Mouse (Mus musculus): ENCODE data around the gene Rps16. TPM values are rescaled to one million over a fixed set of nuclear protein-coding genes. Genes with fewer than 3 reads are reported as not detected.
A peak's percentile ranks its signal among the peaks of the same experiment; 100 is the strongest.

Rps16 gene
- total RNA-seq, 2 experiments from 2014 or later: 517 to 602 TPM

DNA sequence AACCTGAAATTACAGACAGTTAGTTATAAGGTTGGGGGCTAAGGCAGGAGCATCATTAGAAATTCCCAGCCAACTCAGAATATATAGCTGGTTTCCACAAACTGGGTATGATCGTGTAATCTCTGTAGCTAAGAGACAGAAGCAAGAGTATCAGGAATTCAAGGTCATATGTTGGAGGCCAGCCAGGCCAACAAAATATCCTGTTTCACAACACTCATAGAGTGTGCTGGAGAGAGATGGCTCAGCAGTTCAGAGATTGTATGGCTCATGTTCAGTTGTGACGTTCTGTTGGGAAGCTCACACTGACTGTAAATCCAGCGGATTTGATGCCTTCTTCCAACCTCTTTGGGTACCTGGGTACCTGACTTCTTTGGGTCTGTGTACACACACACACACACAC, 2.7 kb upstream of the Rps16 start:
- no peak for DNase-seq

DNA sequence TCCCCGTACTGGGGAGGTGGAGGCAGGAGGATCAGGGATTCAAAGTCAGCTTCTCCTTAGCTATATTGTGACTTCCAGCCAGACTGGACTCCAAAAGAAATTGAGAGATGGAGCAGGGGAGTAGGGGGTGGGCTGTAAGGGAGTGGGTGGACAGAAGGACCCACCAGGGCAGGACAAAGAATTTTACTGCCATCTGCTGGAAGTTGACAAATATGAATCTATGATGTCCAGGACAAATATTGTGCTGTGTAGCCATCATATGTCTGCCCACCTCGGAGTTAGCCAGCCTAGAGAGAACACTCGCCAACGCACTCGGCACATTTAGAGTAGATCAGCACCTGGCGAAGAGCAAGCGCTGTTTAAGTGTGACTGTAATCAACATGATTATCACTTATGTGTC, 1.9 kb upstream of the Rps16 start:
- DNase-seq: no peak

DNA sequence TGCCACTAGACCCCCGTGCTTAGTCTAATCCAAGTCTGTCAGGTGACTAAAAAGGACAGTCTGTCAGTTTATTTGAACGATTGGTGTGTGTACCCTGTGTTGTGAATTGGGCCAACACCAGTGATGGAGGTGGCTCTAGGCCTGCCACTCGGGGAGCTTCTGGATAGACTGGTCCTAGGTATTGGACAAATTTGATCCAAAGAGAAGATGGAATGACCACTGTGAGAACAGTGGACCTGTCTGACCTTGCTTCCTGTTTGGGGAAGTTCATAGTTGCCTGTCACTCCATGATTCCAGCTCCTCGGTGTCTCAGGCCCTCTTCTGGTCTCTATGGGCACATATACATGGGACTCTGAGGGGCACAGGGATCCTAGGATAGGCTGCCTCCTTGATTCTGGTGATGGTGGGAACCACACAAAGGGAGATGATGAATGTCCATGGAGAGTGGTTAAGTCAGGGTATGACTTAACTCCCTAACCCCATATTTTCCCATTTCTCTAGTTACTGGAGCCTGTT, 1.3 kb downstream of the Rps16 start:
- no peak for DNase-seq

DNA sequence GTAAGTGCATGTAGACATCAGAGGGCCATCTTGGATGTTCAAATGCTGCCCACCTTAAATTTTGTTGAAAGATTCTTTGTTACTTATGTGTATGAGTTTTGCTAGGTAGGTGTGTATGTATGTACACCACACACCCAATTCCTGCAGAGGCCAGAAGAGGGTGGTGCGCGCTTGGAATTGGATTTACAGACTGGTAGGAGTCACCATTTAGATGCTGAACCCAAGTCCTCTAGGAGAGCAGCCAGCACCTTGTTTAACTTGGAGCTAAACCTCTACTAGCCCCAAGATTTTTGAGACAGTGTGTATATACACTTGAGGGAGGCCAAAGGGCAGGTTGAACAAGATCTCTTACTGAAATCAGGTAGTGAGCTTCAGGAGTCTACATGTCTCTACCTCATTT, 2.8 kb downstream of the Rps16 start:
- no peak for DNase-seq

DNA sequence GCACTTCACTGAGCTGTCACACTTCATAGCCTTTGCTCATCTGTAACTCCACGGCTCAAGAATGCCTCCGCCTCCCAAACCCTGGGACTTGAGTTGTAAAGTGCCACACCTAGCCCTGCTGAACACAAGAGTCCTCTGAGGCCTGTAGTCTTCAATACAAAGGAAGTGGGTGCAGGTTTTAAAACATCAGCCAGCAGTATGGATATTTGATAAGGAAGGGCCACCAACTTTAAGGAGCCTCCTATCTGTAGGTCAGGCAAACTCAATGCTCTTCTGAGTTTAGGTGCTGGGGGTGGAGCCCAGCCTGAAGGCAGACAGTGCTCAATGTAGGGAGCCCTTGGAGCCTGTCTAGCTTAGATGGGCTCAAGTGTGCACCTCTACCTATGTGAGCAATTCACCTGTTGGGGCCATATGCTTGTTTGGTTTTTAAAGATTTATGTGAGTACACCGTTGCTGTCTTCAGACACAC, 3.7 kb downstream of the Rps16 start:
- no peak for DNase-seq

DNA sequence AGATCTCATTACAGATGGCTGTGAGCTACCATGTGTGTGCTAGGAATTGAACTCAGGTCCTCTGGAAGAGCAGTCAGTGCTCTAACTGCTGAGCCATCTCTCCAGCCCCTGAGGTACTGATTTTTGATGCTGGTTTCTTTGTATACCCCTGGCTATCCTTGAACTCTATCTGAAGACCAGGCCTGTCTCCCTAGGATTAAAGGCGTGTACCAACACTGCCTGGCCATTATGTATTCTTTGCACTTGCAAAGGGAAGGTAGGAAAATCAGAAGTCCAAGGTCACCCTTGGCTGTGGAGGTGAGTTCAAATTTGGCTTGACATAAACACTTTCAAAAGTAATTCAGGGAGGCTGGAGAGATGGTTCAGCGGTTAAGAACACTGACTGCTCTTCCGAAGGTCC, 4.1 kb downstream of the Rps16 start:
- DNase-seq: no peak

DNA sequence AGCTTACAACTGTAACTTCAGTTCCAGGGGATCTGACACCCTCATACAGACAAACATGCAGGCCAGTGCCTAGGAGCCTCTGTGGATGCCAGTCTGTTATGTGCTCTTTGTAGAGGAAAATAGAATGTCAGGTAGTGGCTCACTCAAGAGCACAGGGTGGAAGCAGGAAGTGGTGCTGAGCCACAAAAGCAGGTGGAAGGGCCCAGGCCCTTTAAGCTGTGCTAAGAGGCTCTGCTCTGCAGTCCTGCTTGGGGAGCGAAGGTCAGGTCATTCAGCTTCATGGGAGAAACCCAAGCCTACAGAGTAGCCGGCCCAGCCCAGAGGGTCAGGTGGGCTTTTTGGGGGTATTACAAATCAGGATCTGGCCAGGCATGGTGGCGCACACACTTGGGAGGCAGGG, 4.8 kb downstream of the Rps16 start:
- DNase-seq: no peak

DNA sequence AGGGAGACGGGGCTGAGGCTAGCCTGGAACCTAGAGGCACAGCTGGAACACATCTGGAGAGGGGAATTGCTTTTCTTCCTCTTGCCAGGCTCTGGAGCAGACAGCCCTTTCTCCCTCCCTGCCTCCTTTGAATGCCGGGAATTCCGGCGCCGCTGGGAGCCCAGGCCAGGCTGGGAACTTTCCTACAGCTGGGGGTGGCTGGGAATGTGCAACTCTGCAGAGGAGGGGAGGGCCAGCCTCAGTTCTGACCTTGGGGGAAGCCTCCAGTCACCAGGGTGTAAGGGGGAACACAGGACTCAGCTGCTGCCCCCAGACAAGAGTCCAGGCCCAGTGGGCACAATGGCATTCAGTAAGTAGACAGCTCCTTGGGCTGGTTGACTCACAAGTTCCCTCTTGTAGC, 6.5 kb downstream of the Rps16 start:
- peak; percentile 66 to 83 for DNase-seq

DNA sequence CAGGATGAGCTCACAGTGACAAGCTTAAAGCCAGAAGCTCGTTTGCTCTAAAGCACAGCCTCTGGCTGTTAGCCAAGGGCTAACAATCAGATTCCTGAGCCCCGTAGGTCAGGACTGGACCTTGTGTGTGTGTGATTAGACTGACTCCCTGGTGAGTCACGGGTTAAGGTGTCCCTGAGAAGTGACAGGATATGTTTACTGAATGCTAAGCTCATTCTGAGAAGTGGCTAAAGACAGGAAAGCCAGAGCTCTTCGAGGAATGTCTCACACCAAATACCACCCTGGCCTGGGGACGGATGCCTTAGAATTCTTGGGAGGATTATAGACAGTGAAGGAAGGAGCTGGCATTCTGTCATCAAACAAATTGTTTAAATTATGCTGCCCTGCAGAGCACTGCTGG, 7.5 kb downstream of the Rps16 start:
- DNase-seq: no peak

DNA sequence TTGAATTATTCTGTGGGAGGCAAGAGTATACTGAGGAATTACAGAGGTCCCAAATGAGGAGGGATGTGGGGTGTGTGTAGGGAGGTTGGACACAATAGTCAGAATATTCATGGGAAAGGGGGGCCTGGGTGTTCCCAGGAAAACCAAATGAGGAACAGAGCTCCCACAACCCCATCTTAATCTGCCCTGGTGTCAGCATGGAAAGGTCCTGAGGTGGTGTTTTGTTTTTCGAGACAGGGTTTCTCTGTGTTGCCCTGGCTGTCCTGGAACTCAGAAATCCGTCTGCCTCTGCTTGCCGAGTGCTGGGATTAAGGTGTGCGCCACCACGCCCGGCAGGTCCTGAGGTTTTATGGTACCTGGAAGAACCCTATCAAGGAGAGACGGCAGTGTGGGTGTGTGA, 8.0 kb downstream of the Rps16 start:
- no peak for DNase-seq

DNA sequence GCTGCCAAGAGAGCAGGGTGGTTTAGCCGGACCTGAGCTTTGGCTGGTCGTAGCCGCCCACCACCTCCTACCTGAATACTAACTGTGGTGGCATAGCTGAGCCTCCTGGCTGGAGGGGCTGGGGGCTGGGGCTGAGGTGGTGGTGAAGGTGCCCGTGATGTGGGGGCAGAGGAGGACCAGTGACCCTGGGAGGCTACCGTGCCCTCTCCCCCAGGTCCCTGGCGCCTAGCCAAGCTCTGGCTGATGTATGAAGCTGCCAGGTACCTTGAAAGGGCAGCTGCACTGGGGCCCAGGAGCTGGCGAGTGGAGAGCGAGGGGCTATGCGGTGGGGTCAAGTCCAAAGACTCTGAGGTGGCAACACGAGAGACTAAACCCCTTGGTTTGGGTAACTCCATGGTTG, 9.4 kb downstream of the Rps16 start:
- no peak for DNase-seq

DNA sequence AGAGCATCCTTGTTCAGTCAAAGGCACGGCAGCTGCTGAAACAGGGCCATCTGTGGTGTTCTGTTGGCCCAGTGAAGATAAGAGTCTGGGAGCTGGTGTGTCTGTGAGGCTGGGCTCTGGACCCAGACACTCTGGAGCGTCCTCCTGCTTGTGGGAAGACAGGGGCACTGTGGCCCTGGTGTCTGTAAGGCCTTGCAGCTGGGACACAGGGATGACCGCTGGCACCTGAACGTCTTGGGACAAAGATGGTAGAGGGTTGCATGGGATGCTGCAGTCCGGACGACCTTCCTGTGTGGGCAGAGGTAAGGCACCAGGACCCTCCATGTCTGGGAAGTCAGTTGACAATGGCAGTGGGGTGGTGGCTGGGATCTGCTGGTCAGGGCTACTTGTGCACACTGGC, 9.8 kb downstream of the Rps16 start:
- DNase-seq: no peak

DNA sequence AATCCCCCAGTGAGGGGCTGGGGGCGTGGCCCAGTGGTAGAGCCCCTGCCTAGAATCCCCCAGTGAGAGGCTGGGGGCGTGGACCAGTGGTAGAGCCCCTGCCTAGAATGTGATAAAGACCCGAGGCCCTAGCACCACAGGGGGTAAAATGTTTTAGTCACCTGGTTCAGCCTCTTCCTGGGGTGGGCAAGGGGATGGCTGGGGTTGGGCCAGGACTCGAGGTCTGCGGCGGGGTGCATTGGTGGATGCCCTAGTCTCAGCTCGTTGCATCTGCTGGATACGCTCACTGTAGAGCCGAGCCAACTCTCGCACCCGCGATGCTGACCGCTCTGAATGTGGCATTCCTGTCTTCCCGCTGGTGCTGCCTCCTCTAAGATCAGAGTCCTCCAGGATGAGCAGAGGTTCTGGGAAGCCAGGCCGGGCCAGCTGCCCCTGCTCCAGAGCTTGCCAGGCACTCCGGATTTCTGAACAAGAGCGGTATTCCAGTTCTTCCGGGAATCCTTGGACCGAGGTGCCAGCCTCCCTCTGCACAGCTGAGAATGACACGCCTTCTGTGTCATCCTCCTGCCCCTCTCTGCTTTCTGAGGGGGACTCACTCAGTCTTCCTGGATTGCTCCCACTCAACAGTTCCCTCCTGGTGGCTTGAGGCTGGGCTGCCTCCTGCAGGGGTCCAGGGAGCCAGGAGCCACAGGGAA, 11.3 kb downstream of the Rps16 start:
- no peak for DNase-seq

DNA sequence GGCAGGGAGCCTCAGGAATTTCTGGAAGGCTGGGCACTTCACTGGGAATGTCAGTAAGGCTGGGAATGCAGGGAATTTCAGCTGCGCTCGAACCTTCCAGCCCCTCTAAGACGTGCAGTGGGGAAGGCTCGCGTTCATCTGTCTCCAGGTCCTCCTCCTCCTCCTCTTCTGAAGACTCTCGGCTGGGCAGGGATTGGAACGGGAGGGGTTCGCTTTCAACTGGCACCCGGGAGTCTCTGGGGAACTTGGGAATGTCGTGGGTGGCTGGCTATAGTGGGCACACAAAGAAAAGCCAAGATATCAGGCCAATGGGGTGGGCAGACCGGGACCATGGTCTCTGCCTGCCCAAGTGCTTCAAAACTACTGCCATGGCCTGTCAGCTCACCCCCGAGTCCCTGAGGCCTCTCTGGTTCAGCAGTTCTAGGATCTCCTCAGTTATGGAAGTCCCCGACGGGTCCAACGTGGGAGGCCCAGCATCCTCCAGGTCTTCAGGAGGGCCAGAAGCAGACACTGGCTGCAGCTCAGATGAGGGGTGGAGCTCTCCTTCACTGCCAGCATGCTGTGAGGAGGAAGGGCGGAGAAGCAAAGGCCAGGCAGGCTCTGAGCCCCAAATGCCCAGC, 12.1 kb downstream of the Rps16 start:
- no peak for DNase-seq

DNA sequence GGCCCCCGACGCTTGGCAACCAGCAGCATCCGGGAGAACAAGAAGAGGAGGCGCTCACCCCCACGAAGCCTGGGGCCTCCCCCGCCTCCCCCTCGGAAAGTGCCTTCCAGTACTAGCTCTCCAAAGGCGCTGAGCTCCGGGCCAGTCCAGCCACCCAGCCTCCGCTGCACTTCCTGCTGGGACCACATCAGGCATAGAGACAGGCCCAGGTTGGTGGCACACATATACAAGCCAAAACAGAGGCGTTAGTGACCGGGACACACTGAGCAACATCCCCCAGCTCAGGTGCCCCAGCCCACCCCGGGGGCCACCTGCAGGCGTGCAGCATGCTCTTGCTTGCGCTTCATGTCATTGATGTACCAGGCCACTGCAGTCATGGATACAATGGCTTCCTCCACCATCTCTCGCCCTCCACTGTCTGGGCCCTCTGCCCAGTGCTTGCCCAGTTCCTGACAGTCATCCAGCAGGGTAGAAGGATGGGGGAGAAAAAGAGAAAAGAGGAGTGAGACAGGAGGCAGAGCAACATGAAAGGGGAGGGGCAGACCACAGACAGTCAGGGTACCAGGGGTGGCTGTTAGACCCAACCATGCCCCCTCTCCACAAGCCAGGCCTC, 17.3 kb downstream of the Rps16 start:
- DNase-seq: no peak

DNA sequence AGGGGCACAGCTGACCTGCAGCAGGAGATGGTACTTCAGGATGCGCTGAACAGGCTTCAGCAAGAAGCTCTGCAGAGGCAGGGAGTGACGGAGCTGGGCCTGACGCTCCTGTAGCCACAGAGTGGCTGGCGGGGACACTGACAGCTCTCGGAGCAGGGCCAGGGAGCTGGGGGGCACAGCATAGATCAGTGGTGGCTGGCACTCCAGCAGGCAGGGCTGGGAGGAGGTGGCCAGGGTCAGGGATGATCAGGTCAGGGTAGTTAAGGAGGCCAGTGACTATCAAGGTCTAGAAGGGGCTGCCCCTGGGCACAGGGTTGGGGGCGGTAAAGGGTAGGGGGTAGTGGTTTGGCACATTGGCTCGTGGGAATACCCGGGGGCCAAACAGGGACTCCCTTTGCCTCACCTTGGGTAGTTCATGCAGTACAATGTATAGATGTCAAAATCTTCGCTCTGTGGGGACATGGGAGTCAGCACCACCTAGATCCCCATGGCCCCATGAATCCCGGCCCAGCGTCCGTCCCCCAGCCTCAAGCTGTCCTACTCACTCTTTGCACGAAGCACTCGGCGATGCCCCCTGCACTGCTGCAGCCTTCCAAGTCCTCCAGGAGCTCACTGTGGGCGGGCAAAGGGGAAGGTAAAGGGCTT, 17.9 kb downstream of the Rps16 start:
- no peak for DNase-seq

DNA sequence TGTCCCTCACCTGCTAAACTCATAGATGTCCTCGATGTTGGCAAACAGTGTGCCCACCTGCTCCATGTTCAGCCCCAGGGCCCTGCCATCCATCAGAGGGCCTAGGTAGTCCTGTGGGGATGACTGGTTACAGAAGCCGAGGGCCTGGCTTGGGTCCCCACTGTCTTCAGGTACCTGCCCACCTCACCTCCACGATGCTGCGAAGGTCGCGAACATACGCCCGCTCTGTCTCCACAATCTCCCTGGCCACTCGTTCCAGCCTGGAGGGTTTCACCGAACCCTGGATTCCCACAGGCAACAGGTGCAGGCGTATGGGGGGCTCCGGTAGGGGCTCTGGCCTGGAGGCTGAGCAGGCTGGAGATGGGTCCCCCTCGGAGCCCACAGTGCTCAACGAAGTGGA, 19.6 kb downstream of the Rps16 start:
- DNase-seq: no peak

DNA sequence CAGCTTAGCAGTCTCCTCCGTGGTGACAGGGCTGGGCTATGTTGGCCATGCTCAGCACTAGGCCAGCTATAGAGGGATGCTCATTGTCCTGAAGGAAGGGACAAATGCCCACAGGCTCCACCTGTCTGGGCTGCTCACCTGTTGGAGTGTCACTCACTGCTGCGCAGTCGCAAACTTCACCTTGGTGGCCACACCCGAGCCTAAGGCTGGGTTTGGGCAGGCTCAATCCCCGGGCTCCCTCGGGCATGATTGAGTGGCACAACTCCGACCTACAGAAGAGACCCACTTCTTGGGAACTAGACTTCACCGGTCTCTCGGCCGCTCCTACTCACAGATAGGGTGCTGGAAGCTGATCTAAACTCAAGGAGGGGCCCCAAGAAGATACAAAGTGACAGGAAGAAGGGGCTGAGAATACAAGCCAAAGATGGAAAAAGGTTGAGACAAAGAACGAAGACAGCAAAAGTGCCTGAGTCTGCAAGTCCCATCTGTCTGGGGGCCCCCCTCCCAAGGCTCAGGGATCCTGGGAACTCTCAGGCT, 20.6 kb downstream of the Rps16 start:
- peak in 1 of 2 experiments; percentile 25 for DNase-seq

DNA sequence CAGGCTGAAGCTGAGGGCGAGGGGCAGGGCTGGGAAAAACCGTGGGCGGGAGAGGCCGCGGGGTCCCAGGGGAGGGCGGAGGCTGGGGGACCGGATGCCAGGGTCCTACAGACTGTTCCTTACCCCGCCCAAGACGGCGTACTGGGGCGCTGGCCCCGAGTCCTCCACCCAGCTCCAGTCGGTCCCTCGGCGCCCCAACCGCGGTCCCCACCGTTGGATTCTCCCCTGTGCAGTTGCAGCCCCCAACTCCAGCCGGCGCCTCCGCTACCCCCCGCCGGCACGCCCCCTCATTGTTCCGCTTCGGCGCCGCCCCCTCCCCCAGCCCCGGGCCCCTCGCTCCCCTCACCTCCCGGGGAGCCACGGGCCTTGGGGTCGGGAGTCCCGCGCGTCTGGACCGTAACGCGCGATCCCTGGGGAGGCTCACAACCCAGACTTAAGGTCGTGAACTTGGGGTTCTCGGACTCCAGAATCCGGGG, 21.1 kb downstream of the Rps16 start:
- DNase-seq: peak; percentile 78 to 88

DNA sequence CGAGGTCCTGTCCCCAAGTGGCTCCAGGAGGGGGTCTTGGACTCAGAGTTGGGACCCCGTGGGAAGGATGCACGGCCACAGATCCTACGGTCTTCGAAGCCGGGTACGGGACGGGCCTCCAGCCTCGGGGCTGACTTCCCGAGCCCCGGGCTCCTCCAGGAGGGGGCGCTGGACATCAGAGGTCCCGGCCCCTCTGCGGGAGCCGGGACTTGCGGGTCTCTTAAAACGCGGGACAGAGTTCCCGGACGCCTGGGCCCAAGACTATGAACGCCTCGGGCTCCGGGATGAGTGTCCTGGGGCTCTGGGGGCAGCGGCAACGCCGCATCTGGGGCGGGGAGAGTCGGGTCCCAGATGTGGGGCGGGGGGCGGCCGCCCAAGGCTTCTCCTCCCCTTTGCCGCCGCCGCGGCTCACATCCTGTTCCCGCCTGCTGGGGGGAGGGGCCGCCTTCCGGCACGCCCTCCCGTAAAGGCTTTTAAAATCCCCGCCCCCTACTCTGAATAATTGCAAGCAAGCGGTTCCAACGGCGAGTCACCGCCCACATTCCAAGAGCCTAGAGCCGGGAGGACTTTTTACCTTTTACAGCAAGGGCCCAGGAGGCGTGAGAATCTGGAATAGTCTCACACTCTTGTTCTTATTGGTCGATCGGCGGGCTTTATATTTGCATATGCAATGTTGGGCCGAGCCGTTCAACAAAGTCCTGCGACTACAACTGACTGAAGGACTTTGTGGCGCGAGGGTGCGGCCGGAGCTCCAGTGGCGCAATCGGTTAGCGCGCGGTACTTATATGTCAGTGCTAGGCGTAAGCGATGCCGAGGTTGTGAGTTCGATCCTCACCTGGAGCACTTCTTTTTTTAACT, 22.0 kb downstream of the Rps16 start, which contains the start of gene Plekhg2:
Gene Plekhg2 (minus strand): TSS at position 349 of the 858 bp plus-strand sequence.
- DNase-seq: peak; percentile 99

DNA sequence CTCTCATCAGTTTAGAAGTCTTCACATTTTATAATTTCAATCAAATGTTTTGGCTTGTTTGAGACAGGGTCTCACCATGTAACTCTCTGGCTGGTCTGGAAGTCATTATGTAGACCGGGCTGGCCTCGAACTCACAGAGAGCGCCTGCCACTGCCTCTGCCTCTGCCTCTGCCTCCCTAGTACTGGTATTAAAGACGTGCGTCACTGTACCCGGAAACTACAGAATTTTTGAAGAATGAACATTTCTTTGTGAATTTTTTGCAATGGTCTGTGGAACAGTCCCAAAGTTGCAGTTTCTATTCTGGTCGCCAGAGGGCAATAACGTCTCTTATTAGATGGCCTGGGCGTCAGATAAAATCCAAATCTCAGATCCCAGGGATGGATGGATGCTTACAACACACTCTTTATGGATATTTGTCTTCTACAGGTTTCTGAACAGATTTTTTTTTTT, 22.7 kb downstream of the Rps16 start:
- peak; percentile 89 to 93 for DNase-seq

Data from heart, adult 18-20 months (tissue).